Mouse (Mus musculus) ZHBTc4 (cell line): ENCODE data around the gene Ofcc1.
A peak's percentile ranks its signal among the peaks of the same experiment; 100 is the strongest.

Source experiments
- DNase-seq: peaks from one replicate; pipeline ENCODE4 v3.0.0-alpha.2; 2011; ENCODE audit warnings: low read depth, low spot score

Ofcc1 gene

DNA sequence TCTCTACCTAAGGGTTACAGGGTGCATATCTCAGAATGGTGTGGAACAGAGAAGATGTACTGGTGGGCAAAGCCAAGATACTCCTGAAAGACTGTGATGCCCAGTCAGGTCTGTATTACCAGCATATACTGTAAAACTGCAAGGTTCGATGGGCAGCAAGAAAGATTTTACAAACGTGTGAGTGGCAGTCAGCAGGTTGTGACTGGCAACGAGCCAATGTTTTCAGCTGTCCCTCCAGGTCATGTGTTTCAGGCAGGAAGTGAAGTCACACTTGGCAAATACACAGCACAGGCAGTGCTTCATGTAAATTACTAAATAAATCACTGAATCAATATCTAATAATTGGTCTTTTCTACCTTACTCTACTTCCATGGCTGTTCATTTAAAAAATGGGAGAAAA, at the start of gene Ofcc1:
Gene Ofcc1 (minus strand): TSS at position 163 of the 400 bp plus-strand sequence.
- no peak for DNase-seq

DNA sequence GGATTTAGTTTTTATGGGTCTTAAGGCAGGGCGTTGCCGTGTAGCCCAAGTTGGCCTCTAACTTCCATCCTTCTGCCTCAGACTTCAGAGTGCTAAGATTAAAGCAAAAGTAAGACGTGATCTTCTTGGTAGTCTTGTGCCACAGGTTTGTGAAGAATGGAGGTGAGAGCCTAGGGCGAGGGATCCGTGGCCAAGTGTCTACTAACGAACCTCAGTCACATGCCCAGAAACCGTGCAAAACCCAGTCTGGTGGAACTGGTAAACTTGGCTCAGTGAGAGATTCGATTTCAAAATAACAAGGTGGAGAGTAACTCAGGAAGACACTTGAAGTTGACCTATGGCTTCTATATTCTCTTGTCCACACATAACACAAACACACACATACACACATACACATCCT, 28.9 kb upstream of the Ofcc1 start:
- no peak for DNase-seq

DNA sequence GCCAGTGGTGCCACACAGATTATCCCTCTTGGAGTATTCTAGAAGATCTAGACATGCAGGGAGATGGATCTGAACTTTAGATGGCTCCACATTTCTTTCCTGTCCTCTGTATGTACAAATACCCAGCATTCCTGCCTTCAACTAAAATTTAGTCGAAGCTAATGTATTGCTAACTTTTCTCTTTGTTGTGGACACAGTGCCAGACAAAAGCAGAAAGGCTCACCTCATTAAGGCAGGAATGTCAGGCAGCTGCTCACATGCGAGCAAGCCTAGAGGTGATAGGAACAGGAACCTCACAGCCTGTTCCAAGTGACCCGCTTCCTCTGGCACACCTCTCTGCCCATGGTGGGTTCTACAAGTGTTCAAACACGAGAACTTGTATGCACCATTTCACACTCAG, 26.2 kb upstream of the Ofcc1 start:
- peak; percentile 74 for DNase-seq

DNA sequence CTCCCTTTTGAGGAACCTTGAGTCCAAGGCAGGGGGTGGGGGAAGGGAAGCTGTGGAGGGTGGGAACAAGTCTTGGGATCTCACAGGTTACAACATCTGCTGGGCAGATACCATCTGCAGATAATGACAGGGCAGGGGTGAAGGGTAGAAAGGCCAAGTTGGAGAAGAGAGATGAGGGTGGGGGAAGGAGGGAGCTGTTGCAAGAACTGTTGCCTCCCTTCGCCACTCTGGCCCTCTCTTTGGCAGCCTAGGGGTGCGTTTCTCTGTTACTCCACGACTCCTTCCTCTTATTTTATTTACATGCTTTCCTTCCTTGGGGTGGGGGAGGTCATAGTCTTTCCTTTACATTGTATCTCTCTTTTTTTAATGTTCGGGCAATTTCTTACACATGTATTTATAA, 23.7 kb upstream of the Ofcc1 start:
- no peak for DNase-seq

DNA sequence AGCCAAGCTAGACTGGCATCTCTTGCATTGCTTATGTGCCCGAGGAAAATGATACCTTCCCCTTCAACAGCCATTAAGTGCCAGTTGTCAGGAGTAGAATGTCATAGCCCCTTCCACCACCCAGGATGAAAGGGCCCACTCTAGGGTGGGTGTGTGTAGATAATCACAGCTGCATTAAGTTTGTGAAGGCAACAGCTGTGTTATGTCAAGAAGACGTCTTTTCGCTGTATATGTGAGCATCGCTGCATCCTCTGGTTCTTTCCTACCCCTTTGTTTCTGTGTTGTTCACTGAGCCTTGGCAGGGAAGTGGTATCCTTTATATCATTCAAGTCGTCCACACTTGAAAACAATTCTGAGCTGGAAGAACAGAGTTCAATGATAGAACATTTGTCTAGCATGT, 15.5 kb upstream of the Ofcc1 start:
- no peak for DNase-seq

DNA sequence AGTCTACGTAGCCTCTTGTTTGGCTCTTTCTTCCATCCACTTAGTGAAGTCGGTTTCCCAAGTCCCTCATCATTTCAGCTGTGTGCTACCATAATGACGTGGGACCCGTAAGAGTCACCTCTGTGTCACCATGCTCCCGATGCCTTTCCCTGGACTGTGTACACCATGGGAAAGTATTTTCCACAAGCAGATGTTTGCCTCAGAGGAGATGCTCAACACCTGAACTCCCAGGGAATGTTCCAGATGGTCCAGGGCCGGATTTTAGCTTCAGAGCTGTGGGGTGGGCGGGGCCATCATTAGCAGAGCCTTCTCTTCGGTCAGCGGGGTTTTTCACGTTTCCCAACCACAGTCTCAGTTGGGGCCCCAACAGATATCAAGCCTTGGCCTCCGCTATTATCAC, 5.5 kb upstream of the Ofcc1 start:
- DNase-seq, result no peak

DNA sequence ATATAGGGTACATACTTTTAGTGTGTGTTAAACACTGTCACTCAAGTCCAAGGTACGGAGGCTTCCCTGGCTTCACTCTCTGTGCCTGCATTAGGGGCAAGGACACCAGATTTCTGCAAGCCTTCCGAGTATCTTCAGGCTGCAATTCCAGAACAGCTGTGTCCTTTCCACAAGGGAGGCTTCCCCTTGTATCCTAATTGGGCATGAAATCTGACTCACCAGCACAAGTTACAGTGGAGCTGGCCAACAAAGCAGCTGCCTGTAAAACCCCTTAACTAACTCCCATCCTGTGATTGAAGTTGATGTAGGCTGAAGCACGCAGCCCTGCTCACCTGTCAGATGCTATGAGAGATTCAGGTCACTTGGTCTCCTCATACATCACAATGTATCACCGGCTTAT, 3.6 kb upstream of the Ofcc1 start:
- no peak for DNase-seq

DNA sequence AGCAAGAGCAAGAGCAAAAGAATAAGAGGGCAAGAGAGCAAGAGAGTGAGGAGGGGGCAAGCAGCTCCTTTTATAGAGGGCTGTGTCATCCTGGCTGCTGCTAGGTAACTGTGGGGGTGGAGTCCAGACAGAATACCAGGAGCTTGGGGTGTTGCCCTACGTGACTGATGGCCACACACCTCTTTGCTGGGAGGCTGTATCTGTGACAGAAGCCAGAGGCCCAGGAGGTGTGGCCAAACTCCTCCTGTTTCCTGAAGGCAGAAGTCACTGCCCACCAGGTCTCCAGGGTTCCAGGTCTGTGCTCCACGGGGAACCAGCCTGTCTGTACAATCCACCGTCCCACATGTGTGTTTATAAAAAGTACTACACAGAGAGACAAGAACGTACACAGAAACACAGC, 558 bp downstream of the Ofcc1 start:
- peak; percentile 8 for DNase-seq

DNA sequence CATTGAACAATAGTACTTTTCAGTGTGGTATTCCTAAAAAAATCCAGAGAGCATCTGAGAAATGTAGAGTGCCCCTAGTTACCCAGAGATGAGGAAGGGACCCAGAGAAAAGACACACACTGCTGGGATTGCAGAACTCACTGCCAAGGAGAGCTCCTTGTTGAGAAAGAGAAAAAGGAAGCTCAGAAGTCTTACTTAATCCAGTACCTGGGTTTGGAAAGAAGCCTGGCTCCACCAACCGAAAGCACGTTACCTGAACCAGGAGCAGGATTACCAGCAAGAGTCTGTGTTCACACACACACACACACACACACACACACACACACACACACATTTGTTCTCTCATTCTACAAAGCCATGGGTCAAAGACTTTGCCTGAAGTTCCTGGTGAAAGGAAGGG, 14.2 kb downstream of the Ofcc1 start:
- no peak for DNase-seq

DNA sequence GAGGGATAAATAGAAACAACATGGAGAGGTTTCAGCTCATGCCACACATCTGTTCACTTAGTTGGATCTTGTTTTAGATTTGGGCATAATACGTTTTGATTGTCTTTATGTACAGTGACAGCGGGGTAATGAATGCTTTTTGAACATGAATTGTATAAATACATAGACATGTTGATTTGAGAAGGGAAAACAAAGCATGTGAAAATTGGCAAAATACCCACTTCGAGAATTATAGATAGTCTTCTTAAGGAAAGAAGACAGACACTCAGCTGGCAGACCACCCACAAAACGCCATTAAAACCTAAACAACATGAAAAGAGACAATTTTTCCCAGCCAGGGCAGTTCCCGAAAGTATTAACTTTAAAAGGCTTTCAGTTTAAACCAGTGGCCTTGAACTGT, 37.9 kb downstream of the Ofcc1 start:
- no peak for DNase-seq

DNA sequence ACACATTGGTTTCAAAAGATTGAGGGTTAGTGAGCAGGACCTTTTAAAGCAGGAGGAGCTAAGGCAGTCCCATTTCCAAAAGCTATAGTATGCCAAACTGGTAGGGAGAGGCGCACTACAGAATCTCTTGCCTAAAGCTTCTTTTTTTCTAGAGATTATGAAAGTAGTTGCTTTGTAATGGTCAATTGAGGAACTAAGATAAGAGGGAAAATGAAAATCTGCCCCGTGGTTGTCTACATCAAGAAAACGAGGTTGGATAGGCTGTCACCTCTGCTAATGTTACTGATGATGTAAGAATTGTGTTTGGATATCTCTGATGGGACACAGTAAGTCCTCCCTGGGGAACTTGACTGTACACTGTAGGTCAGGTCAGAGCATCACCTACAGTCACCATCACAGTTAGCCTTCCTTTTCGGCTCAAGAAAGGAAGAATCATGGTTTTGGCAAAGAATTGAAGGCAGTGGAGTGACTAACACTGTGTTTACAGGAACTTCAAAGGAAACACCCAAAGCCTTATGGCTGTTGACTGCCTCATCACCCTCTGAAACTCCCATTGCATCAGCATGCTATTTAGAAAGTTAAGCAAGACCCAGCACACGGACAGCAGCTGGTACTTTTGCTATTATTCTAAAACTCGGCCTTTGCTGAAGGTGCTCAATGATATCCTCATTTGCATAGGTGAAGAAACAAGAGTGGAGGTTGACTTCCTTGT, 40.3 kb downstream of the Ofcc1 start:
- no peak for DNase-seq

DNA sequence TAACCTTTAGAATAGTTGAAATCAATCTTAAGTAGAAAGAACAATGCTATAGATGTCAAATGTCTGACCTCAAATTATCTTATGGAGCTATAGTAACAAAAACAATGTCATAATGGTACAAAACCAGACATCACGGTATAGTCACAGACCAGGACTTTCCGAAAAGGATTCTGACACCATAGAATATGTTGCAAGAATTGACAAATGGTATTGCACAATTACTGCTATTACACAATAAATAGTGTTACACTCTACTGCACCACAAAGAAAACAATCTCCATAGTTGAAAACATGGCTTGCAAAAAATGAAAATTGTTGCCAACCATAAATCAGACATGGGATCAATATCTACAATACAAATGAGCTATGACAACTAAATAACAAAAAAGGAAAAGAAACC, 43.5 kb downstream of the Ofcc1 start:
- DNase-seq, result no peak

DNA sequence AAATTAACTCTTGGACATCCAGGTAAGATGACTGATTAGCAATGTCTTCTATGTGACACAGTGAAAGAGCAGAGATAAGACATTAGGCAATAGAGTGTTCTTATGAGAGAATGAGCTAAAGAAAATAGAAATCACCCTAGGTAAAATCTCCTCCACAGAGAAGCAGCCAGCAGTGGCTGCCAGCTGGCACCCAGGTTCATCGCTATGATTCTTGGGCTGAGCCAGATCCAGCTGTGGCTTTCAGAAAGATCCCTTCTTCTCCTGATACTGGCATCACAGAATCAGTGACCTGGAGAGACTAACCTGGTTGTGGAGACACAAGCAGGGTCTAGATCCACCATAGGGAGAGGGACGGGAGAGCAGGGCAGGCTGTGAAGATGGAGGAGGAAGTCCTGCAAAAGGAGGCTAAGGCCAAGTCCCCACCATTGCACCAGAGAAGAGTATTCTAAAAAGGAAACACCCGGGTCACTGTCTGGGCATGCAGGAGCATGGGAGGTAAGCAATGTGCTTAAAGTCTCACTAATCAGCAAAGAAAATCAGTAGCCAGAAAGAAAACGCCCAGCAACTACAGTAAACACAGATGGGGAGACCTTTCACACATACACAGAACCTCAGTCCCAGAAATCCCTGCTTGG, 46.0 kb downstream of the Ofcc1 start:
- DNase-seq, result no peak

DNA sequence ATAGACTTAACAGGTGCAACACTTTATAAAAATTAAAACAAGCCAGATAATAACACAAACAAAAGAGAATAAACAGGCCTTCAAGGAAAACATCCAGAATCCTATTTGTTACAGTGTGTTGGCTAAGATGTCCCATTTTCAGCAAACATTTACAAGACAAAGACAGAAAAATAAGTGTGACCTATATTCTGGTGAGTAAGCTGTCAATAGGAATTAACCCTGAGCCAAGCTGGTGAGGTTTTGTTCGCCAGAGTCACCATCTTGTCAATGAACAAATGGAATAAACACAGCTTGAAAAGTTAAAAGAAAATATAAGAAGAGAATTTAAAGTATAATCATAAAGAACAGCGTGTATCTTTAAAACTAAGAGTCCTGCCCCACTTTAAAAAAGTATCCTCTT, 68.4 kb downstream of the Ofcc1 start:
- DNase-seq, result no peak

DNA sequence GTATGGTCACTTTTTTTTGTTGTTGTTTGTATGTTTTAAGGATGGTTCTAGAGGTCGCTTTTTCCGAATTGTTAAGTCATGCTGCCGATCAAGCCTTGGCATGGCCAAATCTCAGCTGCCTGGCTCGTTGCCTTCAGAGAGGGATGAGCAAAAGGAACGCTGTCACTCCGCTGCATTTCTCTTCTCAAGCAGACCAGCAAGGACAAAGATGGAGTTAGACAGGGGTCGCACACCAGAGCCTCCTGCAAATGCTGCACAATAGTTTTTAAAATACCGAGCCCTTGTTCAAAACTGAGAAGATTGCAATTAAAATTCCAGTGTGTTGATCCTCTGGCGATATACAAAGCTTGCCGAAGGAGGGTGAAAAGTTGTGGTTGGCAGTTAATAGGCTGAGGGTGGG, 70.4 kb downstream of the Ofcc1 start:
- no peak for DNase-seq

DNA sequence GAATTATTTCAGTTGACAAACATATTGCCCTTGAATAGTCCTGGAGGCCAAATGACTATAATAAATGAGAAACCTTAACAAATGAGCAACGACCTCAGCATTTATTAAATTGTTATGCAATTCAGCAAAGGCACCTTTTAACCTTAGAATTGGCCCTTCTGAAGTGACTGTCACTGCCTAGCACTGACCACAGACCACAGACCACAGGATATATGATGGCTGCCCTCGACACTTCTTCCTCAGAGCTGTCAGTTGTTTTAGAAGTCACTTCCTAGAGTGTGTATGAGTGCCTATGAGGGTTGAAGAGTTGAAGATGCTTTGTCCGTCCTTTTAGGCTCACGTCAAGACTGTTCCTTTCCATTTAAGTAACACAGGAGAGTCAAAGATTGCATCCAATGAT, 72.6 kb downstream of the Ofcc1 start:
- no peak for DNase-seq

DNA sequence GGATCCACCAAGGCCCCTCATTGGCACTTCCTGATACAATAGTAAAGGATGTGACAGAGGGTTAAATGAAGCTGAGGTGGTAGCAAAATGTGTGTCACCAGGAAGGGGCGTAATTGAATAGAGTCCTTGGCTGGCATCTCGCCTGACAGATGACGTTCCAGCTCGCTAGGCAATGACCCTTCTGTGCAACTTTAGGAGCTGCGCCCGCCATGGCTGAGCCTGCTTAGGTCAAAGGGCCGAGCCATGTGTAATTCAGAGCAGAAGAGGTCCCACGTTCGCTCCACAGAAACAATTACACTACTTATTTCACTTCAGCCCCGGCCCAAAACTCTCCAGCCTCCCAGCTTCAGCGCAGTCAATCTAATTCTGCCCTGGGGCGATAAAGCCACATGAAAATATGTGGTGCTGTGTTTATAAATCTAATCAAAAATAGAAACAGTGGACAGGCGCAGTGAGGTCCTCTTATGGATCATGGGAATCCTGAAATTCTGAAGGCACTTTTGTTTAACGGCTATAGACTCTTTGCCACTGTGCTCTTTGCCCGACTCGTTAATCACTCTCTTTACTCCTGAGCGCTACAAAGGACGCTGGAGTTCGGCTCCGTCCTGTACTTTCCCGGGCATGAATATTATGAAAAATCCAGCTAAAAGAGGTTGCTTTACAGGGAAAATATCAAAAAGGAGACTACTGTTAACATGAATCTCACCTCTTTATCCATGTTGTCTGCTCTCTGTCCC, 73.8 kb downstream of the Ofcc1 start:
- no peak for DNase-seq

DNA sequence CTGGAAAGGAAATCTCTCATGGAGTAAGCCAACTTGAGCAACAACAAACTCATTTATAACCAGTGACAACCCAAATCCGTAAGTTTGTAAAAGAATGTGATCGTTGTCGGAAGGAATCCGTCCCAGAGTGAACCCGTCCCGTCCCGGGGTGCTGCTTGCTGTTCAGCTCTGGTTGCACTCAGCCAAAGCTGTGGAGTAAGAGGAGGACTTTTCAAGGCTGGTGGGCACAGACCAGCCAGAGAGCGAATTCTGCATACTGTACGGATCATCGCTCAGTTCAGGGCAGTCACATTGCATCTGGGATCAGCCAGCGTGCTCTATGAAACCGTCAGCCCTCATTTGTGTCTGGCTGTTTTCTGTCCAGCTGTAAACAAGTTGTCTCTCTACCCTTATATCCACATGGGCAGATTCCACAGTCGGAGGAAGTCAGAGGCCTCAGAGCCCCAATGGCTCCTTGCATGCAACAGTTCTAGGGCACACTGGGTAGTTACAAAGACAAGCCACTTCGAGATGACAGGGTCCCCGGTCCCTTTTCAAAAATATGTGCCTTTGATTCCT, 75.9 kb downstream of the Ofcc1 start:
- no peak for DNase-seq

DNA sequence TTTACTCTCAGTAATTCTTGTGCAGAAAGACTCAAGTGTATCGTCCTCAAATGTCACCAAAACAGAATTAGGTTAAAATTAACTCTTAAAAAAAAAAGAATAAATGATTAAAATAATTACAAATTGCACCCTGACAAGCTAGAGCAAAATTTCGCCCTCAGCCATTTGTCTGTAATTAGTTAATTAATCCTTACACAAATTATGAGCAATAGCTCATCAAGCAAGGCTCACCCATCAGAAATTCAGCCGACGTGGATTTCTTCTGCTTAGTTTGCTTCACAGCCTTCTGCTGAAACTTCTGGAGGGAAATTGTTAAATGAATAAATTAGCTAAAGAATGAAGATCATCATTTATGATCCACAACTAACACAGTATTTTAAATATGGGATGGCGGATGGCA, 80.6 kb downstream of the Ofcc1 start:
- no peak for DNase-seq

DNA sequence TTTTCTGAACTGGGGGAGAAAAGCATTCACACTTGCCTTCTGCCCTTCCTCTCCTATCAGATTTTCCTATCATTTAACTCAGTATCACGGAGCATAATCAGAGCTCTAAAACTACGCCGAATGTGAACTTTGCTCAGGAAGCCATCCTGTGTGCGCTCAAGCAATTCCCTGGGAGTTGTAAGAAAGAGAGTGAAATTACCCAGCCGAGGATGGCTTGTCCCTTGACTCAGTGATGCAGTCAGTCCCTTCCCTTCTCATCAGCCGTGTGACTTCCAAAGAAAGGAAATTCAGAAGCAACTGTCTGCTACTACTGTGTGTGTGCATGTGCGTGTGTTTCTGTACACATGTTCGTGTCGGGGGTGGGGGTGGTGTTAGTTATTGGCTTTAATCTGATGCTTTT, 93.7 kb downstream of the Ofcc1 start:
- DNase-seq, result no peak

DNA sequence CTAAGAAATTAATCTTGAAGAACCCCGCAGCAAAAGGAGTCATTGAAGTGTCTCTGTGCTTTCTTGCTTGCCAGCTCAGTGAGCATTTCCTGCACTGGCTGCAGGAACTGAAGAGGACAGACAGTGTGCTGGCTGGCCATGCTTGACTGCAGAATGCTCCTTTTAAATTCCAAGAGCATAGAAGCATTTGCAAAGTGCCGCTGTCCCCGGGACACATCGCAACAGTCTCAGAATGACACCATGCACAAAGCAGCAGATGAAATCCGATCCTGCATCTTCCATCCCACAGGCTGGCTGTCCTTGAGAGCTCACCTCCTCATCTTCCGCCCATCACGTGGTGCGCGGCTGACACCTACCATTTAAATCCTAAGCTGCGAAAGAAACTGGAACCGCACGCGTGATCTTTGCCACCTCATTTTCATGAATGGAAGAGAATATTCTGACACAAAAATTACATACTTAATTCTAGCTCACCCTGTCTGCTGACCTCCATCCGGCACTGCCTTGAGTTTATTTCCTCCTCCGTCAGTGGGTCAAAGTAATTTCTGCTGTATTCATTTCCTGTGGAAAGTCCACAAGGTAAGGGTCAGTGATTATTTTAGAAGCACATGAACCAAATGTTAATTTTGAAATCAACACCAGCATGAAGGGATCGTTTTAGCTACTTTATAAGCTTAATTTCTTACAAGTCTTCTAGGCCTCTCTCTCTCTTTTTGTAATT, 98.0 kb downstream of the Ofcc1 start:
- peak; percentile 25 for DNase-seq

DNA sequence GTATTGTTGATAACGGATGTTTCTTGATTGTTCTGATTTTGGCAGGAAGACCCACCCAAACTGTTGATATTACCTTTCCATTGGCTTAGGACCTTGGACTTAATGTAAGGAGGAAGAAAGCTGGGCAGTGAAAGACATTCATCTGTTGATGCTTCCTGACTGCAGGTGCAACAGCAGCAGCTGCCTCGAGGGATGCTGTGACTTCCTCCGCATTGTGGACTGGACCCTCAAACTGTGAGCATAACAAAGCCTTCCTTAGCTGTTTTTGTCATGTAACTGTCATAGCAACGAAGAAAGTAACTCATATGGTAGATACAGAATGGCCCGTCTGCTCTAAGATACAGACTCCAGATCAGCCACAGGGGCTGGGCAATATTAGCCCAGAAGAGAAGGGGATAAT, 102.5 kb downstream of the Ofcc1 start:
- DNase-seq, result peak; percentile 42
